Mouse (Mus musculus) liver, embryonic 14.5 days (tissue): ENCODE measurements around the gene Tmem178.

Experiments
- CTCF ChIP-seq: IDR thresholded peaks from 2 replicates; pipeline ENCODE4 v1.5.1; 2016; ENCODE audit warnings: antibody characterized with exemption, low read depth, control low read depth
- EP300 ChIP-seq: IDR thresholded peaks from 2 replicates; pipeline ENCODE4 v1.6.1; 2016; ENCODE audit warnings: antibody characterized with exemption, low read depth

DNA sequence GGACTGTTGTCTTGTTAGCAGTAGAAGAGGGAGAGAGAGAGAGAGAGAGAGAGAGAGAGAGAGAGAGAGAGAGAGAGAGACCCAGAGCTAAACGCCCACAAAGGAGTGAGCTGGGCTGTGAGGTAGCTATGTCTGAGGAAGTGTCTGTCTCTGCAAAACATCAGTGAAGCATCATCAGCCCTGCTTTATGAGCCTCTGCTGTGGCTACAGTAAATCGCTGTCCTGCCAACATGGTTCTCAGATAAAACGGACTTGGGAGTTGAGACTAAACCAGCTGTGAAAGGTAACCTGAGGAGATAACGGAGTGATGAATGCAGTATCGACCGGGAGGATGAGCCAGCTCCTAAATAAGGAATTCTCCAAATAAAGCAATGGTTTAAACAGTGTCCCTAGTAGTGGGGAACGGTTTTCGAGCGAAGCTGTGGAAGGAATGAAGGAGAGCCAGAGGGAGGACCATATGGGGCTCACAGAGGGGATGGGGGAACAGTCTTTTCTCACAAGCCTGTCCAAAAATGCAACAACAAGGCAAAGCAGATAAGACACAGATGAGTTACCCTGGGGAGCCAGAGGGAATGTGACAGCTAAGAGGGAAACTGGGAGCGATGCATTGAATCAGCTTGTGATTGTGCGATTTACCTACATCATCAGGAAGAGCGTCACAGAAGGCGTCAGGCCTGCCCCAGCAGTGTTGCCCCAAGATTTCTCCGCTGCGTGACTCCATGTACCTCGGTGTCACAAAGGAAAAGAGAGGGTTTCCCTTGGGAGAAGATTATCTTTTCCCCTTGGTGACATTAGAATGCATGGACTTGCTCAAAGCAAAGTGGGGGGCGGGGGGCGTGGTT, 66.6 kb downstream of the Tmem178 start:
- TF ChIP-seq EP300 = no peak
- no peak for TF ChIP-seq CTCF
